Mouse (Mus musculus): ENCODE results near the gene B3gnt3.
"Not testable (repeated sequence)": the region's sequence is repeated elsewhere in the genome, so short reads cannot be mapped to it uniquely, and the experiment has no call there.

B3gnt3 gene

DNA sequence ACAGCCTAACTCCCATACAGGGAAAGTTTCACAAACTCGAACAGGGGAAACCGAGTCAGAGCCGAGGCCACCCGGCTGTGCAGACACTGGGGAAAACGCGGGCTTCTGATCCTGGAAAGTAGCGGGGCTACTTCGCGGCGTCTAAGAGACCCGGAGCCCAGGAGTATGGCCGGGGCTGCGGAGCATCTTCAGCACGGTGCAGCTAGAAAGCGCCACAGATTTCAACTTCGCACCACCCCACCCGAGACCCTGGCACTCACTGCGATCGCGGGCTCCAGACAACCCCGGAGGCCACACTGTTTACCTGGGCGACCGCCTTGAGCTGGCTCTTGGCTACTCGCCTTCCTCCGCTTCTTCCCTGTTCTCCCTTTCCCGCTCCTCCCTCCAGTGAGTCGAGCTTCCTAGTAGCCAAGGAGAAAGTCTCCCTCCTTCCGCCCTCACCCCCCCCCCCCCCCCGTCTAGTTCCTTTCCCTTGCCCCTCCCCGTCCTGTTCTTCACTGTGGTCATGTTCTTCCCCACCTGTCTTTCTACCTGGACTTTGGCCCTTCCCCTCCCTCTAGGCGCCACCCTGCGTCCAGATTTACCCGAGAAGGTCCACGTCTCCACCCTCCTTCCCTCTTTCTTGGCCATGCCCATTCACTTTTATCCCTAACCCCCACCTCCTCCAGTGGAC lies at the start of gene B3gnt3:
B3gnt3 (minus strand) TSS at position 376 of the 673 bp plus-strand sequence.
- DNase-seq (ENCODE audit: extremely low spot score, low read depth, low spot score): no peak

GRCm38 (mm10) chr8:71749321-71750075 lies 47.9 kb upstream of the B3gnt3 start:
- not testable (repeated sequence) for DNase-seq (ENCODE audit: extremely low spot score, low read depth, low spot score)

DNA sequence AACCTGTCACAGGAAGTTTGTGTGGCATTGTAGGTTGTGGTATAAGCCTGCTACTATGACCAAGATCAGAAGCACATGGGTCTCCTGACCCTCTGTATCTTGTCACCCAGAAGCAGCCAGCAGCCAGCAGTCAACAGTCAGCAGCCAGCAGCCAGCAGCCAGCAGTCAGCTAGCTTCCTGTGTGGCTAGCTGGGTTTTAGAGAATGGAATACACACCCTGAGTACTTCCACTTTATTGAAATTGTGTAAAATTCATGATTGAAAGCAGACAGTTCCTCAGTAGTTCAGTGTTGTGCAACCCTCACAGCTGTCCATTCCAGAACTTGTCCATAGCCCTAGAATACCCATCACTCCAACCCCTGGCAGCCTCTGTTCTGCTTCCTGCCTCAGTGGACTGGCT lies 45.5 kb upstream of the B3gnt3 start:
- not testable (repeated sequence) for DNase-seq (ENCODE audit: extremely low spot score, low read depth, low spot score)

GRCm38 (mm10) chr8:71745322-71745721 lies 43.7 kb upstream of the B3gnt3 start:
- no peak for DNase-seq (ENCODE audit: extremely low spot score, low read depth, low spot score)

GRCm38 (mm10) chr8:71742783-71743182 lies 41.2 kb upstream of the B3gnt3 start:
- no peak for DNase-seq (ENCODE audit: extremely low spot score, low read depth, low spot score)

GRCm38 (mm10) chr8:71741687-71742114 lies 40.1 kb upstream of the B3gnt3 start:
- DNase-seq (ENCODE audit: extremely low spot score, low read depth, low spot score): no peak

- no peak for DNase-seq (ENCODE audit: extremely low spot score, low read depth, low spot score)
Observed at GRCm38 (mm10) chr8:71741226-71741625, 39.6 kb upstream of the B3gnt3 start.

GRCm38 (mm10) chr8:71738316-71738715 lies 36.7 kb upstream of the B3gnt3 start:
- not testable (repeated sequence) for DNase-seq (ENCODE audit: extremely low spot score, low read depth, low spot score)

DNA sequence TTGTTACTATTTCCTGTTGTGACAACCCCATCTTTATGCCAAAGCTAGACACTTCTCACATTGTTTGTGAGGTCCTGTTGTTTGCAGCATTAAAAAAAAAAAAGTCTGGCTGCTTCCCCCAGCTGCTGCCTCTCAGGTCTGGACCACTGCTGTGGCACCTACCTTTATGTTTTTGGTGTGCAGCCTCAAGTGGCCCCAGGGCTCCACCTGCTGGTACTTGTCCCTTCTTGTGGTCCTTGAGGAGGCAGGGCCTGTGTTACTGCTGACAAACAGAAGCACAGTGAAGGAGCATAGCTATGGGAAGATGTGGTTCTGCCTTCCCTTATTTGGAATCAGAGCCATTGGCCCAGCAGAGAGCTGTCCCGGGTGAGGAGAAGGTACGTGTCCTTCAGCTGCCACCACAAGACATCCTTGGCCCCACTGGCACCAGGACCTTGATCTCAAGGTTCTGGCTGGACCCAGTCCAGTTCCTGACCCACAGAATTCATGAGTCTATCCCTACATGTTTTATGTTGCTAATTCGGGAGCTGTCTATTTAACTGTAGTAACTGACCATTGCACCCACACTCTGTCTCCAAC lies 30.2 kb upstream of the B3gnt3 start:
- DNase-seq (ENCODE audit: extremely low spot score, low read depth, low spot score): no peak

DNA sequence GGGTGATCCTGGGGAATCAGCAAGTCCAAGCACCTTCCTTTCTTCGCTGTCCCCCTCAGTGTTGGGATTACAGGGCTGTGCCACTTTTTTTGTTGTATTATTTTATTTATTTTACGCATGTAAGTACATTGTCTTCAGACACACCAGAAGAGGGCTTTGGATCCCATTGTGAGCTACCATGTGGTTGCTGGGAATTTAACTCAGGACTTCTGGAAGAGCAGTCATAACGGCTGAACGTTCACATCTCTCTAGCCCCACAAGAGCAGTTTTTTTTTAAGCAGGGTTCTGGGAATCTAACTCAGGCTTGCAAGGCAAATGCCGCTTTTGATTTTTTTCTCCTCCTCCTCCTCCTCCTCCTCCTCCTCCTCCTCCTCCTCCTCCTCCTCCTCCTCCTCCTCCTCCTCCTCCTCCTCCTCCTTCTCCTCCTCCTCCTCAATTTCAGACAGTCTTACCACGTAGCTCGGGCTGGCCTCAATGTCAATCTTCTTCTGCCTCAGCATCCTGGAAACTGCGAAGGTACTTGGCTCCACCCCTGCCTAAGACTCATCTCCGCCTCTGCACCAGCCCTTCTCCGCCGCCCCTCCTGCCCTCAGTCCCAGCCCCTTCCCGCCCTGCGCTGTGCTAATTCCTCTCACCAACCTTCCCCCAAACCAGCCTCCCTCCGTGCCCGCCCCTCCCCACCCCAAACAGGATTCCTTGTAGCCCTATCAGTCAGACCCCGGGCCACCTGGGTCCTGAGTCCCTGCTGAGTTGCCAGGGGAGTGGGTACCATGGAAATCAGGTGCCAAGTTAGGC lies 27.4 kb upstream of the B3gnt3 start:
- DNase-seq (ENCODE audit: extremely low spot score, low read depth, low spot score): no peak

- no peak for DNase-seq (ENCODE audit: extremely low spot score, low read depth, low spot score)
Observed at GRCm38 (mm10) chr8:71728240-71728785, 26.7 kb upstream of the B3gnt3 start.

DNA sequence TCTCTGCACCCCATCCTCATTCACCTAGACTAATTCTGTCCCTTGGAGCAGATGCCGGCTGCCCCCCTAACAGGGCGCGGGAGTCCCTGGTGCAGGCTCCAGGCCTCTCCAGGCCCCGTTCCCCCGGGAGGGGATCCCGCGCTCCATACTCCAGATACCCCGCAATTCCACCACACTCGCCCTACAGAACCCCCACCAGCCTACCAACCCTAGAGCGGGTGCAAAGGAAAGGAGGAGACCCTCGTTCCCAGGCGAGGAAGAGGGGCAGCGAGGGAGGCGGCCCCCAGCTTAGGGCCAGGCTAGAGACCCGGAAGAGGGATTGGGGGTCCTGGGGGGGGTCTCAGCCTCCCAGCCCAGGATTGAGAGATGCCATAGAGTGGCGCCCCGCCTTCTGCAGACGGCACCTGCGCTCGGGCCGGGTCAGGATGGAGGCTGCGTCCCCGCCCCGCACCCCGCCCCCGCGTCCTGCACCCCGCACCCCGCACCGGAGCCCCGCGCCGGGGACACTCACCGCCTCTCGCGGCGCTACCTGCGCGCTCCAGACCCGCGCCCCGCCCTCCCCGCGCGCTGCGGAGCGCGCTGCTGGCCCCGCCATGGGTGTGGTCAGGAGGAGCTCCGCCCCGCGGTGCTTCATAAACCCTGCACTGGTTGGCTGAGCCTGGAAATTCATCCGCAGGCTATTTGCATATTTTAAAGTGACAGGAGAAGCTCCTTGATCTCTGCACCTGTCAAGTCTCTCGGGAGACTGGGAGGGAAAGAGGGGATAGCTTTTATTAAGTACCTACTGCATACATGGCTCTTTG lies 23.7 kb upstream of the B3gnt3 start, which contains the start of gene Fcho1:
Fcho1 (minus strand) TSS at position 595 of the 803 bp plus-strand sequence.
- no peak for DNase-seq (ENCODE audit: extremely low spot score, low read depth, low spot score)

DNA sequence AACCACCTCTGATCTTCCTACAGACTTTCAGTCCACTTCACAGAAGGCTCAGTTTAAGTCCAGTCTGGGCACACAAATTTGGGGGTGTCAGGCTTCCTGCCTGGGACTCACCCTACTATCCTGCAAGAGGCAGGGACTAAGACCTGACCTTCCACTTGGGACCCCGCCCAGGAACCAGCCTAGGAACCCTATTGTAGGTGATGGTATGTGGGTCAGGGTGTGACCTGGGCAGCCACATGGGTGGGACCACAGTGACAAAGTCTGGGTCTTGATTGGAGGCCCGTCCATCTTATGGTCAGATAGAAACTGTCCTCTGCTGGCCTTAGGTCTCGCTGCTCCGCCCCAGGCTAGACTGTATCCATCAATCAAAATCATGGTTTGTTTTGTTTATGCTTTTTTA lies 22.8 kb upstream of the B3gnt3 start:
- DNase-seq (ENCODE audit: extremely low spot score, low read depth, low spot score): no peak

GRCm38 (mm10) chr8:71723047-71723551 lies 21.5 kb upstream of the B3gnt3 start:
- DNase-seq (ENCODE audit: extremely low spot score, low read depth, low spot score): no peak

DNA sequence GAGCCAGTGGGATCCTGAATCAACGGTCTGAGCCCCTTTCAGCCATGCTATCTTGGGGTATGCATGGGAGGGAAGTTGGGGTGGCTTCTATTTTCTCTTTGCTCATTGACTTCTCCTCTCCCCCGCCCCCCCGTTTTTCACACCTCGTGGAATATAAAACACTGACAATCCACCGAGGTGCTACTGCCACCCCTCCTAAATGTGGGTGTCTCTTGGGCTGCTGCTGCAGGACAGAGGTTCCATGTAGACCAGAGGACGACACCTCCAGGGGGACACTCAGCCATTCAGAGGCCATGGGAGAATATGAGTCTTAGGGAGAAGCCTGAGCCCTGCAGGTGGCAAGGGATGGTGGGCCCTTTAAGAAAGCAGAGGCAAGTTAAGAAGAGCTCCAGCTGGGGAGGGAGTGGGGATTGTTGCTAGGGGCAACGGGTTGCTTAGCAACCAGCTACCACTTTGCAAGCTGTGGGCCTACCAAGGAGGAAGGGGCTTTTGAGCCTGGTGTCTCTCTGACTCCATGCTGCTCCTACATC lies 18.4 kb upstream of the B3gnt3 start:
- DNase-seq (ENCODE audit: extremely low spot score, low read depth, low spot score): peak; percentile 37

GRCm38 (mm10) chr8:71719218-71719617 lies 17.6 kb upstream of the B3gnt3 start:
- no peak for DNase-seq (ENCODE audit: extremely low spot score, low read depth, low spot score)

DNA sequence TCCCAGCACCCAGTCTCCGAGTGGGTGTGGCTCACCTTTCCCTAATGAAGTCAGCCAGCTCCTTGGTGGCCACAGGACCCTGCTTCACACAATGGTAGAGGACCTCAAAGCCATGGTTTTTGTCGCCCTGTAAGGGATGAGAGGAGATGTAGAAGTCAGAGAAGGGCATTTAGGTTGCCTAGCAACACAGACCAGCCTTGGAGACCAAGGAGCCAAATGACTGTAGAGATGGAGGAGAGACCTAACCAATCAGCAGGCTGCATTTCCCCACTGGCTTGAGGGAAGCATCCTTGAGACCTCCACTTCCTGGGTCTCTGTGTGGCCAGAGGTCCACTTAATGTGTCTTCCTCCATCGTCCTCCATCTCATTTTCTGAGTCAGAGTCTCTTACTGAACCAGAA lies 16.7 kb upstream of the B3gnt3 start:
- DNase-seq (ENCODE audit: extremely low spot score, low read depth, low spot score): no peak

DNA sequence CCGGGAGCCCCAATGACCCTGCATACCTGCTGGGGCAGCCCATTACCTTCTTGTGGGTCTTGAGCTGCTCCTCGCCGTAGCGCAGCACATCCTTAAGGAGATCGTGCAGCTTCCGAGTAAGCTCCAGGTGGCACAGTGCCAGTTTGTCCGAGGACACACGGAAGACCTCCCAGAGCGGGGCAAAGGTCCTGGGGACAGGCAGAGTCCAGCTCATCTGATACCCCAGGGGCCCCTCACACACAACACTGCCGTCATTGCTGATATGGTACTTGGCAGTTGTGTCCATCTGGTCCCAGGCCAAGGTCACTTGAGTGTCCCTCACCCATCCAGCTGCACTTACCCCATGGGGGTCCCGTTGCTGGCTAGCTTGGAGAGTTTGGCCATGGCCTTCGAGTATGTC lies 15.5 kb upstream of the B3gnt3 start:
- DNase-seq (ENCODE audit: extremely low spot score, low read depth, low spot score): no peak

DNA sequence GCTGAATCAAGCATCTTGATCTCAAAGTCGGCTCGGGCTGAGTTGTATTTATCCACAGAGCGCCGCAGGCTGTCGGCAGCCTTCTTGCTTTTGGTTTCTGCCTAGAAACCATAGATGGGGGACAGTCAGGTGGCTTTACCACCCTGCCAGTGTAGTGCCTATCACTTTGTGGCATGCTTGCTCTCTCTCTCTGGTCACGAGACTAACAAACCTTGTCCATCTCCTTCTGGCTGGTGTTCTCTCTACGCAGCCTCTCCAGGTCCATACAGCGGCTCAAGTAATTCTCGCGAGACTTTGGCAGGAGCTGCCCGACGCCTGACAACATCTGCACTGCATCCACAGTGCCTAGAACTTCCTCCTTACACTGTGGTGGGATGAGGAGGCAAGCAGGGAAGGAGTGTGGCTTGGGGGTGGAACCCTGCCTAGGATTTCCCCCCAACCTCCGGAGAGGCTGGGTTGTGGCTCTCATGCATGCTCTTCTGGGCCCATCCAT lies 15.0 kb upstream of the B3gnt3 start:
- DNase-seq (ENCODE audit: extremely low spot score, low read depth, low spot score): no peak
